Mouse (Mus musculus) brain, embryonic 14.5 days (tissue): ENCODE results near the gene Prf1. TPM values are rescaled to one million over a fixed set of nuclear protein-coding genes. Genes with fewer than 3 reads are reported as not detected.
A peak's percentile ranks its signal among the peaks of the same experiment; 100 is the strongest.

ENCODE experiments used
- DNase-seq: peaks from one replicate; pipeline ENCODE4 v3.0.0-alpha.2; 2011; ENCODE audit warnings: low read depth
- CTCF ChIP-seq: fragments of 200-500 bp; IDR thresholded peaks from 2 replicates; pipeline ENCODE4 v1.5.1; 2012; ENCODE audit warnings: inconsistent platforms, mild to moderate bottlenecking, moderate library complexity, borderline replicate concordance; ENCODE audit not compliant: insufficient read depth, insufficient read length; ENCODE audit errors: extremely low read depth
- POLR2A ChIP-seq: fragments of 200-500 bp; IDR thresholded peaks from 2 replicates; pipeline ENCODE4 v1.6.1; 2012; ENCODE audit warnings: mild to moderate bottlenecking, inconsistent platforms, borderline replicate concordance; ENCODE audit not compliant: poor library complexity, insufficient read depth, insufficient read length, severe bottlenecking; ENCODE audit errors: extremely low read depth
- polyA plus RNA-seq: library from polyadenylated mRNA; depleted of rRNA; stranded (reverse); fragments of >200 nt; gene quantifications from 2 replicates; pipeline ENCODE4 v1.2.3, GENCODE M21; 2012; rRNA removed

The Prf1 gene
- polyA plus RNA-seq, 1 experiment, result not detected

DNA sequence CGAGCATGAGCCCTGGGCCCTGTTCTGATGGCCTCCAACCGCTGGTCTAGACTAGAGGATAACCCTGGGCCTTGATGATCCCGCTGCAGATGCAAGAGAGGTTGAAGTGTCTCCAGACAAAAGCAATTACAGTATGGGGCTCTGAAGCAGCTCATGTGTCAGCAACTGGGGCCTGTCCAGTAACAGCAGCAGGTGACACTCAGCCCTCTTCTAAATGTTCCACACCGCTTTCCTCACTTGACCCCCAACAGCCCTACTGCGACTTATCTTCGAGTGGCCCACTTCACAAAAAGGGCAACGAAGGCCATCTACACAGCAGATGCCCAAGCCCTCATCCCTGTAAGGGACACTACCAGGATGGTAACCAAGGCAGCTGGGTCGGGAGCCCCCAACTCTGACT, 47.5 kb downstream of the Prf1 start:
- no peak for TF ChIP-seq CTCF
- TF ChIP-seq POLR2A, result no peak
- no peak for DNase-seq

- DNase-seq, result peak; percentile 13
- no peak for TF ChIP-seq POLR2A
- no peak for TF ChIP-seq CTCF
Observed at GRCm38 (mm10) chr10:61346374-61346773, 48.7 kb downstream of the Prf1 start.

DNA sequence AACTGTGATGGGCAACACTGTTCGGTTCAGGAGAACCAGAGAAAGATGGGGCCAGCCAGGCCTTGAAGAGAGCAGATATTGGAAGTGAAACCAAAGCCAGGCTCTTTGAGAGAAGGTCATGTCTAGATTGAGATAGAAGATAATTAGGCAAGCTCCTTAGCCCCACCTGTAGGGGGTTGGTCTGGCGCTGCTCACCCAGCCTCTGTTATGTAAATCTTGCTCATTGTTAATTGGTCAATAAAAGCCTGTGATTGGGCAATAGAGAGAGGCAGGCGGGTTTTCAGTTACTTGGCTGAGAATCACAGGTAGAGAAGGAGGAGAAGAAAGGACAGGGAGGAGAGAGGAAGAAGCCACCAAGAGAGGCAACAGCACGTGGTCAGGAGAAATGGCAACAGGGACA, 53.6 kb downstream of the Prf1 start:
- no peak for DNase-seq
- TF ChIP-seq CTCF (no peak), POLR2A (no peak)

Other genes starting within 250 kb of the Prf1 start
- 16.6 and 19.5 TPM in 2 replicates for gene Pcbd1, start 208.5 kb upstream of the Prf1 start, polyA plus RNA-seq
- 67.9 and 70.4 TPM in 2 replicates for gene Sgpl1, start 150.1 kb upstream of the Prf1 start, polyA plus RNA-seq
- gene Tbata, start 125.9 kb upstream of the Prf1 start, polyA plus RNA-seq, result 0.23 and 1.4 TPM in 2 replicates
- gene Adamts14, start 24.4 kb upstream of the Prf1 start, polyA plus RNA-seq, result 0.44 and 1.3 TPM in 2 replicates
- 23.3 and 28.6 TPM in 2 replicates for gene Pald1, start 85.7 kb downstream of the Prf1 start, polyA plus RNA-seq
- gene Nodal, start 120.1 kb downstream of the Prf1 start, polyA plus RNA-seq, result 0.09 and 0.12 TPM in 2 replicates
- 72.0 and 86.6 TPM in 2 replicates for gene Eif4ebp2, start 154.8 kb downstream of the Prf1 start, polyA plus RNA-seq
- 23.6 and 25.6 TPM in 2 replicates for gene Lrrc20, start 178.0 kb downstream of the Prf1 start, polyA plus RNA-seq